Mouse (Mus musculus) heart, embryonic 13.5 days (tissue): ENCODE measurements around the gene Nrgn. TPM values are rescaled to one million over a fixed set of nuclear protein-coding genes. Genes with fewer than 3 reads are reported as not detected.

Source experiments
- ATAC-seq: fragments of 200-750 bp; cut with Nextera tagmentation; 2 replicates; pipeline ENCODE4 v1.8.0; 2017; ENCODE audit warnings: moderate TSS enrichment; ENCODE audit not compliant: insufficient number of reproducible peaks, low FRiP score, low TSS enrichment; ENCODE audit errors: extremely low read depth
- H3K27ac ChIP-seq: fragments of 300-500 bp; sonication (generic); replicated peaks from 2 replicates; pipeline ENCODE4 v1.5.1; 2015; ENCODE audit warnings: moderate library complexity, mild to moderate bottlenecking, inconsistent platforms
- H3K27me3 ChIP-seq: fragments of 300-500 bp; sonication (generic); replicated peaks from 2 replicates; pipeline ENCODE4 v1.6.1; 2015; ENCODE audit warnings: mild to moderate bottlenecking, inconsistent platforms
- H3K36me3 ChIP-seq: fragments of 300-500 bp; sonication (generic); 2 replicates; pipeline ENCODE4 v1.6.1; 2015; ENCODE audit warnings: mild to moderate bottlenecking, inconsistent platforms
- H3K4me1 ChIP-seq: fragments of 300-500 bp; sonication (generic); 2 replicates; pipeline ENCODE4 v1.6.1; 2015; ENCODE audit warnings: inconsistent platforms
- H3K4me2 ChIP-seq: fragments of 300-500 bp; sonication (generic); 2 replicates; pipeline ENCODE4 v1.6.1; 2015; ENCODE audit warnings: inconsistent platforms, mild to moderate bottlenecking, moderate library complexity
- H3K4me3 ChIP-seq: fragments of 300-500 bp; sonication (generic); 2 replicates; pipeline ENCODE4 v1.5.1; 2015; ENCODE audit warnings: moderate library complexity, mild to moderate bottlenecking, inconsistent platforms
- H3K9ac ChIP-seq: fragments of 300-500 bp; sonication (generic); 2 replicates; pipeline ENCODE4 v1.6.1; 2015; ENCODE audit warnings: inconsistent platforms, mild to moderate bottlenecking, moderate library complexity
- H3K9me3 ChIP-seq: fragments of 300-500 bp; sonication (generic); 2 replicates; pipeline ENCODE4 v1.6.1; 2016; ENCODE audit warnings: inconsistent platforms
- WGBS: fragments of 180-500 bp; shearing (Covaris S2); methylation state at CpG from one replicate; pipeline ENCODE4 v1.1.7; 2015; ENCODE audit warnings: mixed read lengths; 5-methylcytosine and 5-hydroxymethylcytosine counted together
- polyA plus RNA-seq: library from polyadenylated mRNA; unstranded; fragments of >200 nt; fragmentation: Nextera tagmentation; extraction: Ambion mirVana; gene quantifications from 2 replicates; pipeline ENCODE4 v1.2.1, GENCODE M21; 2015

Gene Nrgn
- polyA plus RNA-seq, 1 experiment from 2014 or later, result 5.5 TPM

DNA sequence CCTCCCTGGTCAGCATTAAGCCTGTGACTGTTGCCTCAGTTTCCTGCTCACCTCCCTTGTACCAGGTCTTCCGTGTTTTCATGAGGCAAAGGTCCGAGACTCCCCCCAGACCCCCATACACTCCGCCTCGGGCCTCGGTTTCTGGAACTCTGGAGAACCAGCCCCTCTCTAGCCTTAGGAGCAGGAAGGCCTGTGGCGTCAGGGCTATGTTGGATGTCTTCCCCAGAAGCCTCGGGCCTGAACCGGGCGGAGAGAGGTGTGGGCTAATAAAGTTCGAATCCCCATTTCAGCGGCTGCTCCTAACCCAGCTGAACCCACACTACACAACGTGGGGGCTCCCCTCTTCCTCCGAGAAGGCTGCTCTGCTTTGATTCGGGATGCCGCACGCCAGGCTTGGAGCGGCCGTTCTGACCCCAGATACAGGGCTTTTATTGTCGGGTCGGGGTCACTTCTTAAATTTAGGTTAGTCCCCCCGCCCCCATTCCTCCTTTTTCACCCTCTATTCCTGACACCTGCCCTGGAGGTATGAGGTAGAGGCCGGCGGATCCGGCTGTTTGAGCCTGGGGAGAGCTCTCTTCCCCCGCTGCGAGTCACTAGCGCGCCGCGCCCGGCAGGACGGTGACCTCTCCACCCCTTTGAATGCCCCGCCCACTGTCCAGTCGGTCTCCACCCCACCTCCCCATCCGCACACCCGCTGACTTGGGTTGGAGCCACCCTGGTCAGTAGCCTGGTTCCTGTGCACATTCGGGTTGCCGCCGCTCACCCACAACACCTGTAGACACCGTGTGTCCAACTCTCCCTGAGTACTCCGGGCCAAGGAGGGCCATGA, 25.1 kb downstream of the Nrgn start, which contains the start of gene Esam:
Esam (plus strand) TSS at position 683 of the 829 bp plus-strand sequence.
- Histone ChIP-seq H3K27ac (peak within 1 kb of the TSS; percentile 90), H3K36me3 (peaks cover 34% of the 10 kb centered on the region), H3K27me3 (peaks cover 50% of the 10 kb centered on the region), H3K4me3 (peak within 1 kb of the TSS; percentile 58), H3K9ac (peak within 1 kb of the TSS; percentile 82), H3K4me2 (peak within 1 kb of the TSS; percentile 91), H3K9me3 (no peaks in the 10 kb centered on the region), H3K4me1 (peaks cover 45% of the 10 kb centered on the region)
- 4% methylated on average over 41 of the region's 41 CpGs for WGBS
- ATAC-seq, result 0 out of 2 replicates have a peak, but pooled peaks have one; percentile 18

- peaks cover 42% of the 10 kb centered on the region for H3K36me3 ChIP-seq
- H3K4me1 ChIP-seq, result peaks cover 43% of the 10 kb centered on the region
- 25% methylated on average over 21 of the region's 21 CpGs for WGBS
- ATAC-seq, result no peak
- peak overlapping the region; percentile 91 for H3K4me2 ChIP-seq
- no peak overlapping the region for H3K27ac ChIP-seq
- peak overlapping the region; percentile 58 for H3K4me3 ChIP-seq
- H3K9me3 ChIP-seq, result no peaks in the 10 kb centered on the region
- peak overlapping the region; percentile 82 for H3K9ac ChIP-seq
- peaks cover 45% of the 10 kb centered on the region for H3K27me3 ChIP-seq
Observed at GRCm38 (mm10) chr9:37526443-37527395, 26.0 kb downstream of the Nrgn start.

DNA sequence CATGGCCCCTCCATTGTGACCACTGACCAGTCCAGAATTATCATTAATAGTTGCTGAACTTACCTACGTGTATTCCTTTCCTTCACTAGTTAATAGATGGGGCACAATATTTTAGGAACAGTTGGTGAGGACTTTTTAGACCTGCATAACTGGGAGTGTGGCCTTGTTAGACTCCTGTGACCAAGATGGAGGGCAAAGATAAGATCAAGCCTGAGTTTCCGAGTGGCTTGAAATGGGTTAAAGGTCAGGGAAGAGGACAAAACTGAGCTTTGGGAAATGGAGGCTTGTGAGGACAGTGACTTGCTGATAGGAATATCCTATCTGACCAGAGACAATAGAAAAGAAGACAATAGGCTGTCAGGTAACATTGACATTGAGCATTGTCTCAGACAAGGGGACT, 27.2 kb downstream of the Nrgn start:
- ATAC-seq, result no peak
- H3K4me1 ChIP-seq, result peaks cover 33% of the 10 kb centered on the region
- 70% methylated on average over 2 of the region's 2 CpGs for WGBS
- peaks cover 52% of the 10 kb centered on the region for H3K36me3 ChIP-seq
- H3K9ac ChIP-seq, result no peak overlapping the region
- H3K27me3 ChIP-seq, result peaks cover 41% of the 10 kb centered on the region
- no peak overlapping the region for H3K27ac ChIP-seq
- H3K9me3 ChIP-seq, result no peaks in the 10 kb centered on the region
- H3K4me2 ChIP-seq, result no peak overlapping the region
- no peak overlapping the region for H3K4me3 ChIP-seq

- no peak overlapping the region for H3K4me2 ChIP-seq
- H3K4me3 ChIP-seq, result no peak overlapping the region
- H3K4me1 ChIP-seq, result peaks cover 10% of the 10 kb centered on the region
- no peaks in the 10 kb centered on the region for H3K27me3 ChIP-seq
- no peak for ATAC-seq
- 83% methylated on average over 2 of the region's 2 CpGs for WGBS
- H3K9ac ChIP-seq, result no peak overlapping the region
- H3K36me3 ChIP-seq, result peaks cover 58% of the 10 kb centered on the region
- no peak overlapping the region for H3K27ac ChIP-seq
- H3K9me3 ChIP-seq, result no peaks in the 10 kb centered on the region
Observed at GRCm38 (mm10) chr9:37519995-37520394, 32.7 kb downstream of the Nrgn start.

GRCm38 (mm10) chr9:37518991-37519390, 33.7 kb downstream of the Nrgn start:
- Histone ChIP-seq H3K4me1 (peaks cover 19% of the 10 kb centered on the region), H3K27ac (no peak overlapping the region), H3K9ac (no peak overlapping the region), H3K9me3 (no peaks in the 10 kb centered on the region), H3K4me3 (no peak overlapping the region), H3K27me3 (no peaks in the 10 kb centered on the region), H3K4me2 (no peak overlapping the region), H3K36me3 (peaks cover 48% of the 10 kb centered on the region)
- ATAC-seq, result no peak
- 86% methylated on average over 8 of the region's 8 CpGs for WGBS

GRCm38 (mm10) chr9:37517467-37517866, 35.2 kb downstream of the Nrgn start:
- Histone ChIP-seq H3K27me3 (no peaks in the 10 kb centered on the region), H3K9ac (no peak overlapping the region), H3K4me2 (no peak overlapping the region), H3K36me3 (peaks cover 36% of the 10 kb centered on the region), H3K4me3 (no peak overlapping the region), H3K4me1 (peaks cover 29% of the 10 kb centered on the region), H3K27ac (no peak overlapping the region), H3K9me3 (no peaks in the 10 kb centered on the region)
- 46% methylated on average over 1 of the region's 1 CpGs for WGBS
- no peak for ATAC-seq

DNA sequence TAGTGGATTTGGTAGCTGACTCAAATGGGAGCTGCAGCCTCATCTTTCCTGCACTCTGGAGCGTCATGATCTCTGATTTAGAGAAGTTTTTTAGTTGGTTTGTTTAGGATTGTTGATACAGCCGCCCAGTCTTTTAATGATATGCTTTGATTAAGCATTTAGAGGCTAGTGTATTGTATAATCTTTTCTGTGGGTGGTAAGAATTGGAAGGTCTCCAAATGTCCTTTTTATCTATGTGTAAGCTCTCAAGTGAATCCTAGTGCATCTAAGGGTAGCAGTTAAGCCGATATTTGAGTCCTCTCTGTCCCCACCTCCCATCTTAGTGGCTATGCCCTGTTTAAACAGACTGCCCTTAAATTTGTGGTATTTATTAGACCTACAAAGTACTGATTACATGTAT, 38.2 kb downstream of the Nrgn start:
- Histone ChIP-seq H3K27me3 (no peaks in the 10 kb centered on the region), H3K9ac (no peak overlapping the region), H3K4me1 (peaks cover 29% of the 10 kb centered on the region), H3K27ac (0 out of 2 replicates have a peak overlapping the region, but pooled peaks have one; percentile 2), H3K4me2 (no peak overlapping the region), H3K9me3 (no peaks in the 10 kb centered on the region), H3K4me3 (no peak overlapping the region), H3K36me3 (peaks cover 9% of the 10 kb centered on the region)
- ATAC-seq, result no peak
- WGBS, result 62% methylated on average over 3 of the region's 3 CpGs

GRCm38 (mm10) chr9:37512097-37512496, 40.6 kb downstream of the Nrgn start:
- ATAC-seq, result no peak
- Histone ChIP-seq H3K9me3 (no peaks in the 10 kb centered on the region), H3K36me3 (no peaks in the 10 kb centered on the region), H3K27ac (no peak overlapping the region), H3K27me3 (no peaks in the 10 kb centered on the region), H3K4me3 (no peak overlapping the region), H3K4me1 (peaks cover 29% of the 10 kb centered on the region), H3K4me2 (no peak overlapping the region), H3K9ac (no peak overlapping the region)
- 86% methylated on average over 2 of the region's 2 CpGs for WGBS

GRCm38 (mm10) chr9:37506023-37506422, 46.7 kb downstream of the Nrgn start:
- H3K4me3 ChIP-seq, result no peak overlapping the region
- no peak overlapping the region for H3K9ac ChIP-seq
- no peaks in the 10 kb centered on the region for H3K9me3 ChIP-seq
- WGBS, result 91% methylated on average over 1 of the region's 1 CpGs
- H3K27me3 ChIP-seq, result no peaks in the 10 kb centered on the region
- ATAC-seq, result no peak
- no peak overlapping the region for H3K27ac ChIP-seq
- H3K4me1 ChIP-seq, result no peaks in the 10 kb centered on the region
- H3K36me3 ChIP-seq, result no peaks in the 10 kb centered on the region
- H3K4me2 ChIP-seq, result no peak overlapping the region

DNA sequence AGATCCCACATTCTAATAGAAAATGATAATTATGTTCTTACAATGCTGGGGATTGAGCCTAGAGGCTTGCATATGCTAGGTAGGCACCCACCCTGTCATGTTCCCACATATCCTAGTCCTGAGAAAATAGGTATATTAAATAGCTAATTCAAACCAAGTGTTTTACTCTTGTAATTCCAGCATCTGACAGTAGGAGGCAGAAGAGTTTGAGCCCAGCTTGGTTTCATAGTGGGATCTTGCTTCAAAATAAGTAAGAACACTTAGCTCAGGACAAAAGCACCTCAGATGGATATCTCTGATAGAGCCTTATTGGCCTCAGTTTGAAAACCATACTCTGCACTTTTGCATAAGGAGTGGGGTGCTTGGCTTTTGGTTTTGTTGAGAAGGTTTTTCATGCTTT, 48.4 kb downstream of the Nrgn start:
- H3K27me3 ChIP-seq, result no peaks in the 10 kb centered on the region
- H3K27ac ChIP-seq, result no peak overlapping the region
- H3K36me3 ChIP-seq, result no peaks in the 10 kb centered on the region
- H3K4me2 ChIP-seq, result no peak overlapping the region
- H3K9ac ChIP-seq, result no peak overlapping the region
- H3K9me3 ChIP-seq, result no peaks in the 10 kb centered on the region
- 0 out of 2 replicates have a peak, but pooled peaks cover 3% of the 10 kb centered on the region for H3K4me1 ChIP-seq
- ATAC-seq, result no peak
- no peak overlapping the region for H3K4me3 ChIP-seq

- Histone ChIP-seq H3K9me3 (no peaks in the 10 kb centered on the region), H3K27ac (no peak overlapping the region), H3K36me3 (no peaks in the 10 kb centered on the region), H3K27me3 (no peaks in the 10 kb centered on the region), H3K4me2 (no peak overlapping the region), H3K9ac (no peak overlapping the region), H3K4me3 (no peak overlapping the region), H3K4me1 (peaks cover 9% of the 10 kb centered on the region; the same call in 1 of the 2 replicates)
- ATAC-seq, result no peak
- 94% methylated on average over 1 of the region's 1 CpGs for WGBS
Observed at GRCm38 (mm10) chr9:37501170-37501569, 51.5 kb downstream of the Nrgn start.
